Mouse (Mus musculus) embryo, embryonic 9.5 days (tissue): ENCODE data around the gene Psg20.
A peak's percentile ranks its signal among the peaks of the same experiment; 100 is the strongest.
"Not testable (repeated sequence)": the region's sequence is repeated elsewhere in the genome, so short reads cannot be mapped to it uniquely, and the experiment has no call there.

ENCODE experiments used
- DNase-seq: peaks from one replicate; pipeline ENCODE4 v3.0.0-alpha.2; 2017; ENCODE audit errors: extremely low spot score

Psg20 gene

GRCm38 (mm10) chr7:18686085-18686484 lies at the start of gene Psg20:
Gene Psg20 (minus strand): TSS chr7:18686185.
- no peak for DNase-seq

GRCm38 (mm10) chr7:18734451-18734850 lies 48.5 kb upstream of the Psg20 start:
- no peak for DNase-seq

- no peak for DNase-seq
Observed at GRCm38 (mm10) chr7:18733111-18733510, 47.1 kb upstream of the Psg20 start.

GRCm38 (mm10) chr7:18728391-18728790 lies 42.4 kb upstream of the Psg20 start:
- no peak for DNase-seq

GRCm38 (mm10) chr7:18725931-18726330 lies 39.9 kb upstream of the Psg20 start:
- not testable (repeated sequence) for DNase-seq

GRCm38 (mm10) chr7:18724001-18724400 lies 38.0 kb upstream of the Psg20 start:
- DNase-seq = no peak

- DNase-seq = no peak
Observed at GRCm38 (mm10) chr7:18717790-18718189, 31.8 kb upstream of the Psg20 start, which contains the start of gene Psg22. Gene Psg22 (plus strand): TSS chr7:18718090.

- no peak for DNase-seq
Observed at GRCm38 (mm10) chr7:18715546-18715945, 29.6 kb upstream of the Psg20 start.

GRCm38 (mm10) chr7:18710846-18711245 lies 24.9 kb upstream of the Psg20 start:
- DNase-seq = no peak

- DNase-seq = peak; percentile 2
Observed at GRCm38 (mm10) chr7:18710331-18710730, 24.3 kb upstream of the Psg20 start.

- DNase-seq = no peak
Observed at GRCm38 (mm10) chr7:18685586-18685985, 399 bp downstream of the Psg20 start.

GRCm38 (mm10) chr7:18679772-18680171 lies 6.2 kb downstream of the Psg20 start:
- peak; percentile 22 for DNase-seq

GRCm38 (mm10) chr7:18656625-18657024 lies 29.4 kb downstream of the Psg20 start, which contains the start of gene Psg21:
Gene Psg21 (minus strand): TSS chr7:18656725.
- not testable (repeated sequence) for DNase-seq

GRCm38 (mm10) chr7:18626921-18627320 lies 59.1 kb downstream of the Psg20 start:
- DNase-seq = not testable (repeated sequence)
